Mouse (Mus musculus): ENCODE measurements around the gene Tdrd3.
A peak's percentile ranks its signal among the peaks of the same experiment; 100 is the strongest.

Gene Tdrd3

DNA sequence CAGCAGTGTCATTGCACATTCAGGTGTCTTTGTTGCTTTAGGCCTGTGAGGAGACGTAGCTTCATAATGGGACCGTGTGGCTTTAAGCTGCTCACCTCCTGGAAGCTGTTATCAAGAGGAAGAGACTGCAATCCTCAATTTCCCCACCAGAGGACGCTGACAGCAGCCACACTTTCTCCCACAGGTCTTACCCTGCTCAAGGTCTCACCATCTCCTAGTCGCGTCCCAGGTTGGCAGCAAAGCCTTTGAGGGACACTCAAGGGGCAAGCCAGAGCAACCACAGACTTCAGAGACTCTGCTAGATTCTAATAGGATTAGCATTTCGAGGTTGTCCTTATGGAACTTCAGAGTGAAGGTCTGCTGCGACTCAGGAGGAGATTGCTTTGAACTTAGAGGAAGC lies 149.8 kb downstream of the Tdrd3 start:
- peak; percentile 16 for DNase-seq (ENCODE audit: low read depth)

GRCm38 (mm10) chr14:87567034-87567461 lies 150.6 kb downstream of the Tdrd3 start:
- peak; percentile 30 for DNase-seq (ENCODE audit: low read depth)

- no peak for DNase-seq (ENCODE audit: low read depth)
Measured at GRCm38 (mm10) chr14:87567626-87568446, 151.4 kb downstream of the Tdrd3 start.

- DNase-seq (ENCODE audit: low read depth) = no peak
Measured at GRCm38 (mm10) chr14:87568447-87568908, 152.0 kb downstream of the Tdrd3 start.

DNA sequence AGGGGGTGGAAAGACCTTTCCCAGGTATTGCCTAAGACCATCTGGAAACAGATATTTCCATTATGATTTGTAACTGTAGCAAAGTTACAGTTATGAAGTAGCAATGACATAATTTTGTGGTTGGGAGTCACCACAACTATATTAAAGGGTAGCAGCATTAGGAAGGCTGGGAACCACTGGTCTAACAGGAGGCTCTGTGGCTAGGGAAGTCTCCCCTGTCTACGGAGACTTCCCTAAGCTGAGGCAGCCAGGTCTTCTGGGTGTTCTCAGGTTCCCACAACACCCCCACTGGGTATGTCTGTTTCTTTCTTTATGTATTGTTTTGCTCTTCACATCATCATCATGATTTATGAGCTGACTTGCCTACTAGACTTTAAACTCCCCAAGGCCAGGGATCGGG lies 153.0 kb downstream of the Tdrd3 start:
- DNase-seq (ENCODE audit: low read depth) = no peak

GRCm38 (mm10) chr14:87572453-87572852 lies 156.0 kb downstream of the Tdrd3 start:
- DNase-seq (ENCODE audit: low read depth) = no peak

- no peak for DNase-seq (ENCODE audit: low read depth)
Measured at GRCm38 (mm10) chr14:87582610-87583009, 166.2 kb downstream of the Tdrd3 start.

Measured in 416B (cell line).